Mouse (Mus musculus) adrenal gland, adult (tissue): ENCODE results near the gene Sox5.

Experiments
- DNase-seq, 2 experiments: peaks; one replicate each; pipeline ENCODE4 v3.0.0; 2022 to 2023; ENCODE audit warnings: low spot score in 1 of 2; ENCODE audit not compliant: inconsistent age in 2 of 2

Sox5 gene

GRCm38 (mm10) chr6:144453147-144453546 is 328.6 kb downstream of the Sox5 start:
- no peak for DNase-seq

- DNase-seq: no peak
Observed at GRCm38 (mm10) chr6:144452200-144452977, 329.4 kb downstream of the Sox5 start.

GRCm38 (mm10) chr6:144451631-144452030 is 330.1 kb downstream of the Sox5 start:
- no peak for DNase-seq

- DNase-seq: no peak
Observed at GRCm38 (mm10) chr6:144445761-144446373, 335.9 kb downstream of the Sox5 start.

GRCm38 (mm10) chr6:144444367-144444766 is 337.4 kb downstream of the Sox5 start:
- no peak for DNase-seq

- DNase-seq: no peak
Observed at GRCm38 (mm10) chr6:144443681-144444080, 338.1 kb downstream of the Sox5 start.

- DNase-seq: no peak
Observed at GRCm38 (mm10) chr6:144429276-144429675, 352.5 kb downstream of the Sox5 start.

- DNase-seq: no peak
Observed at GRCm38 (mm10) chr6:144408030-144408429, 373.7 kb downstream of the Sox5 start.

GRCm38 (mm10) chr6:144398115-144398514 is 383.7 kb downstream of the Sox5 start:
- DNase-seq: no peak

GRCm38 (mm10) chr6:144393151-144393550 is 388.6 kb downstream of the Sox5 start:
- DNase-seq: no peak

- no peak for DNase-seq
Observed at GRCm38 (mm10) chr6:144389333-144390054, 392.3 kb downstream of the Sox5 start.

GRCm38 (mm10) chr6:144387539-144388255 is 394.1 kb downstream of the Sox5 start:
- no peak for DNase-seq

- DNase-seq: no peak
Observed at GRCm38 (mm10) chr6:144380641-144381040, 401.1 kb downstream of the Sox5 start.

GRCm38 (mm10) chr6:144380171-144380570 is 401.6 kb downstream of the Sox5 start:
- no peak for DNase-seq

GRCm38 (mm10) chr6:144374810-144375209 is 407.0 kb downstream of the Sox5 start:
- DNase-seq: no peak

- DNase-seq: no peak
Observed at GRCm38 (mm10) chr6:144370699-144371098, 411.1 kb downstream of the Sox5 start.

GRCm38 (mm10) chr6:144367626-144368077 is 414.1 kb downstream of the Sox5 start:
- no peak for DNase-seq

- no peak for DNase-seq
Observed at GRCm38 (mm10) chr6:144361267-144362038, 420.3 kb downstream of the Sox5 start.

- DNase-seq: no peak
Observed at GRCm38 (mm10) chr6:144357081-144357480, 424.7 kb downstream of the Sox5 start.

- DNase-seq: no peak
Observed at GRCm38 (mm10) chr6:144351049-144351448, 430.7 kb downstream of the Sox5 start.
